Mouse (Mus musculus): ENCODE results near the gene Arhgef7.

Arhgef7 gene

DNA sequence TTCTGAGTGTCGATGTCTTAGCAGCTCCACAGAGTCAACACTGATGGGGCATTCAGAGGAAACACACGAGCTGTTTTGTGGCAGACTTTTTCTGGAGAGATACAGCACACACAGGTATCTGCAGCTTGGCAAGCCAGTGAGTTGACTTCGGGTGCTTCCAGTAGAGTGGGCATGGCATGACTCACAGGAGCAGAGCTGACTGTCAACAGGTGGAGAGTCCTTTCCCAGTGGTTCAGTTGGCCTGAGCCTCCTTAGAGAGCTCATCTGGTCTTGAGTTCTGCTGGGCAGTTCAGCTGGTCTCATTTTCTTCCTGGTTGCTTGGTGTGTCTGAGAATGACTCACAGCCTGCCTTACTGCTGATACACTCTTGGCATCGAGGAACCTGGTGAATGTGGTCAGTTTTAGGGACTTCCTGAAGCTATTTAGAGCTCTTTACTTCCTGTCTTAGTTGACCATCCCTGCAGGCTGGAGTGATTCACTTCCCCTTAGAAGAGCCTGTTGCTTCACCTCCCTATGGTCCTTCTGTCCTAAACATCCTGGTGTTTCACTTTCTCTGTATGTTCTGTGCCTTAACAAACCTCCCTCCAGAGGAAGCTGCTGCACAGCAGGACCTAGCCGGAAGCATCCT lies 39.8 kb downstream of the Arhgef7 start:
- DNase-seq (ENCODE audit: low read depth, low spot score): peak; percentile 8
- Histone ChIP-seq H3K27me3 (ENCODE audit: control insufficient read depth, insufficient read depth, low read length, poor library complexity, severe bottlenecking) (no peaks in the 10 kb centered on the region), H3K36me3 (ENCODE audit: control insufficient read depth, insufficient read depth, low read length, poor library complexity, severe bottlenecking) (peaks cover 1% of the 10 kb centered on the region)

DNA sequence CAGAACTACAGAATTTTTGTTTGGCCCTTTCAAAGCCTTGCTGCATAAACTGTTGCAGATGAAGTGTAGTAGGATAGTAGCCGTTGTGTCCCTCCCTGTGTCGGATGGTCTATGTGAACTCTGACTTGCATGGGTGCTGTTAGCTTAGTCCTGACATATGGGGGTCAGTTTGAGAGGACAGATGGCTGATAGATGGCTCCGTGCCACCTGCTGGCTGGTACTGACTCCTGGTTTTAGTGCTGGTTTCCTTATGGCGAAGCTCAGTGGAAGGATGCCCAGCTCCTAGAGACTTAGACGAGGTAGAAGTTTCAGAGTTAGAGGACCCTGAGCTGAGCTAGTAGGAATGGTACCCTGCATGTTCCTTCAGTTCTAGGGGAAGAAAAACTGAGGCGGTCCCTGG lies 42.5 kb downstream of the Arhgef7 start:
- no peaks in the 10 kb centered on the region for H3K27me3 ChIP-seq (ENCODE audit: control insufficient read depth, insufficient read depth, low read length, poor library complexity, severe bottlenecking)
- DNase-seq (ENCODE audit: low read depth, low spot score): no peak
- H3K36me3 ChIP-seq (ENCODE audit: control insufficient read depth, insufficient read depth, low read length, poor library complexity, severe bottlenecking): peaks cover 1% of the 10 kb centered on the region

DNA sequence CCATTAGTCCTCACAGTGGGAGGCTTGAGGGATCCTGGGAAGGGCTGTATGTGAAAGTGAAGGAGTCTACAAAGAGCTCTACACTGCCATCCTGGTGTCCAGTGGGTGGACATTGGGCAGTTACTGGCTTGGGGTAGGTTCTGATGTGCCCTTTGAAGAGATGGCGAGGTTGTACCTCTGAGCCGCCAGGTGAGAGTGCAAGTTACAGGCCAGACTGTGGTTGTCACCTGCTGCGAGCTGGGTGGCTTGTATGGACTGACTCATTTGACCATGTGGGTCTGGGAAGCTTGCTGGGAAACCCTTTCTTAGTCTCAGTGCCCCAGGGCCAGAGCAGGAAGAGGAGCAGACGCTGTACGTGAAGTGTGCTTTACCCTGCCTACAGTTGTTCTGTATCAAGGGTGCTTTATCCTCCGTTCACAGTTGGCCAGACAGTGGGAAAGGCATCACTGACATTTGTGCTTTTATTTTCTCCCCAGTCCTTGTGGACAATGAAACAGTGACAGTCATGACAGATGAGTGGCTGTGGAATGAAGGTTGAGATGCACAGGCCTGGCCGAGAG lies 43.1 kb downstream of the Arhgef7 start:
- no peaks in the 10 kb centered on the region for H3K27me3 ChIP-seq (ENCODE audit: control insufficient read depth, insufficient read depth, low read length, poor library complexity, severe bottlenecking)
- no peak for DNase-seq (ENCODE audit: low read depth, low spot score)
- H3K36me3 ChIP-seq (ENCODE audit: control insufficient read depth, insufficient read depth, low read length, poor library complexity, severe bottlenecking): peaks cover 1% of the 10 kb centered on the region

DNA sequence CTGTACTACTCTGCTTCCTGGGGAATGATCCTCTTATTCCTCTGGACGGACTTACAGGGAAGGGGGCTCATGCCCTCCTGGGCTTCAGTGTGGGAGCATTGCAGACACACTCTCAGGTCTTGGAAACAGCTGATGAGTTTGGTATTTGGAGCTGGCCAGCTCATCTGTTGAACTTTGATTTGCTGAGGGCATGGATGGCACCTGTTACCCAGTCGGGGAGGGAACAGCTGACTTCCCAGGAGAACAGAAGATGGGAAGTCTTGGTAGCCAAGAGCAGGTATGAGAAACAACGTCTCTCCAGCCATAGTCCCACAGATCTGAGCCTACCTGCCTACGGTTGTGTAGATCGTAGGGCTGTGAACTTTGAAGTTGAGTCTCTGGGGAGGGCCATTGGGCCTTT lies 44.1 kb downstream of the Arhgef7 start:
- H3K36me3 ChIP-seq (ENCODE audit: control insufficient read depth, insufficient read depth, low read length, poor library complexity, severe bottlenecking): peaks cover 1% of the 10 kb centered on the region

DNA sequence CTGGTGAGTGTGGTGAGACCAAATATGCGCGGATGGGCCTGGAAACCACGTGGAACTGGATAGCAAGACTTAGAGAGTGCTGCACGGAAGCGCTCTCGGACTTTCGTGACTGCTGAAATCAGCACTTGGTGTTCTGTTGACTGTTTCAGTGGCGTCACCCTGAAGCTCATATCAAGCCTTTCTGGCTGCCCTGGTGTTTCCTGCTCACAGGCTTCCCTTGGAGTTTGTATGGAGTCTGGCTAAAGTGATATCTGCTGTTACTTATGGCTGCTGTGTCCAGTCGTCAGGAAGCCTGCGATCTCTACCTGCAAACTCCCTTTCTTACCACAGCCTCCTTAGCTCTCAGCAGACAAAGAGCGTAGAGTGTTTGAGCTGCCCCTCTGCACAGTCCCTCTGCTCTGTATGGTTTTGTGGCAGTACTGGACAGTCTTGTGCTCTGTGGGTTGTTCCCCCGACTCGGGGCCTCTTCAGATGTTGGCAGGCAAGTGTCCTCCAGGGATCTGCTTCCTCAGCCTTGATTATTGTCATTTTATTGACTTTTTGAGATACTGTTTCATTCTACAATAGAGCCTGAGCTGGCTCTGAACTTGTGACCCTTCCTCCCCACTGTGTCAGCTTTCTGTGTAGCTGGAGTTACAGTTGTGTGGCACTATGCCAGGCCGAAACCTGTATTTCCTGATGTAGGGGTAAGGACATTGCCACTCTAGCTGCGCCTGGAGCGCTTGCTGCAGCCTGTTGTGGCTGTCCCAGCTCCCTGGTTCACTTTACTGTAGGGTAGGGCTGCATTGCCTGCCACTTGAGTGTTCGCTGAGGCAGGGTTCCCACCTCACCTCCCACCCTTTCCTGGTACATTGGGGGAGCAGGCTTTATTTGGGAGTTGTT lies 46.9 kb downstream of the Arhgef7 start:
- no peaks in the 10 kb centered on the region for H3K27me3 ChIP-seq (ENCODE audit: control insufficient read depth, insufficient read depth, low read length, poor library complexity, severe bottlenecking)
- DNase-seq (ENCODE audit: low read depth, low spot score): no peak

More for the DNA sequence above, 44.1 kb downstream of the Arhgef7 start:
- DNase-seq (ENCODE audit: low read depth, low spot score): no peak
- no peaks in the 10 kb centered on the region for H3K27me3 ChIP-seq (ENCODE audit: control insufficient read depth, insufficient read depth, low read length, poor library complexity, severe bottlenecking)

DNA sequence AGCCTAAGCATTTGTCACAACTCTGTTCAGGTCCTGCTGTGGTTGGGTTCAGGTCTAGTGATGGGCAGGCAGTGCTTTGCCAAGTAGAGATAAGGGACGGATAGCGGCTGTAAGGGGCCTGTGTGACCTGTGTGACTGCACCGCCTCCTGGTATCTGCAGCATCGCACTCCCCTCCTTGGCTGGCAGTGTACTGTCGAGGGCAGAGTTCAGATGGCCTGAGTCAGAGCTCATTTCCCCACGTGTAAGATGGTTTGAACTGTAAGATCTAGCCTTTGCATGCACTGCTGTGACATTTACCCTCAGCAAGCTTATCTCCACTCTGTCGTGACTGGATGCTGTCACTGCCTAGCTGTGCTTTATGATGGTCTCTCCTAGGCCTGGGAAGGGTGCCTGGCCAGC lies 48.4 kb downstream of the Arhgef7 start:
- DNase-seq (ENCODE audit: low read depth, low spot score): no peak
- Histone ChIP-seq H3K36me3 (ENCODE audit: control insufficient read depth, insufficient read depth, low read length, poor library complexity, severe bottlenecking) (no peaks in the 10 kb centered on the region), H3K27me3 (ENCODE audit: control insufficient read depth, insufficient read depth, low read length, poor library complexity, severe bottlenecking) (no peaks in the 10 kb centered on the region)

More for the DNA sequence above, 46.9 kb downstream of the Arhgef7 start:
- H3K36me3 ChIP-seq (ENCODE audit: control insufficient read depth, insufficient read depth, low read length, poor library complexity, severe bottlenecking): no peaks in the 10 kb centered on the region

DNA sequence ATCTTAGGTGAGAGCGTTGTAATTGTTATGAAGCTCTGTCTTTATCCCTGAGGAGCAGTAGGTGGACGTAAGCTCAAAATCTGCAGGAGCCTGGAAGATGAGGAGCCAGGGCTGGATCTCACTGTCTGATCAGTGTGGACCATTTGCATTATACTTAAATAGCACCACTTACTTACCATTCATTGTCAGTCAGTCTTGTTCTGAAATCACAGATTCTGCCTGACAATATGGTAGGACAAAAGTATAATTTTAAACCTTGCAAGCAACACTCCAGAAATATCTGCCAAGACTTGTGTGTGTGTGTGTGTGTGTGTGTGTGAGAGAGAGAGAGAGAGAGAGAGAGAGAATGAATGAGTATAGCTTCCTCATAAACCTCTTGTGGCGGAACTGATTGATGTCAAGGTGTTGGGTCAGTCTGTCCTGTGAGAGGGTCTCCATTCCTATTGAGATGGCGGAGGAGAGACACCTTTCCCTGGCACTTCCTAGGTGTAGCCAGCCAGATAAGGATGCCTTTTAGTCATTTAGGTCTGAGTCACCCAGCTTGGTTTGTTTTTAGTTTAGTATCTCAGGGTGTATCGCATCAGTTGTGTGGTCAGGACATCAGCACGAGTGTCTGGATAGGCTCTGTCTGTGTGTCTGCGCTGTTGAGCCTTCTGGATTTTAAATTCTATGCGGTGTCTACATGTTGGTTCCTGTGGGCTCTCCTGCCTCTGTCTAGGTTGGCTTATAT lies 49.1 kb downstream of the Arhgef7 start:
- no peaks in the 10 kb centered on the region for H3K36me3 ChIP-seq (ENCODE audit: control insufficient read depth, insufficient read depth, low read length, poor library complexity, severe bottlenecking)
- H3K27me3 ChIP-seq (ENCODE audit: control insufficient read depth, insufficient read depth, low read length, poor library complexity, severe bottlenecking): no peaks in the 10 kb centered on the region
- DNase-seq (ENCODE audit: low read depth, low spot score): no peak

DNA sequence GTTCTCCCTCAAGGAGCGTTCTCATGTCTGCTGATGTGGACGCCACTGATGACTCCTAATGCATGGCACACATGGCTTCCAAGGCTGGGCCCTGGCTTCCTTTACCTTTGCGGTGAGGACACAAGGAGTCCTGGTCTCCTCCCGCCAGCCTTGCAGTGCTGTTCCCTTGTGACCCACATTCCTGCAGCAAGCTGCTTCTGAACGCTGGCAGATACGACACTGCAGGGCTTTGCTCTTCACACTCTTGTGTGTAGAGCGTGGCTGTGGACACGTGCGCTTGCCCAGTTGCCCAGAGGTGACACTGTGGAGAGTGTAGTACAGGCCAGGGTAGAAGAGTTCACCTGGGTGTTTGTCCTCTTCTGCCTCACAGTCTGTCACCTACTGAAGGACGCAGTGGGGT lies 49.7 kb downstream of the Arhgef7 start:
- Histone ChIP-seq H3K36me3 (ENCODE audit: control insufficient read depth, insufficient read depth, low read length, poor library complexity, severe bottlenecking) (no peaks in the 10 kb centered on the region), H3K27me3 (ENCODE audit: control insufficient read depth, insufficient read depth, low read length, poor library complexity, severe bottlenecking) (no peaks in the 10 kb centered on the region)
- DNase-seq (ENCODE audit: low read depth, low spot score): no peak

DNA sequence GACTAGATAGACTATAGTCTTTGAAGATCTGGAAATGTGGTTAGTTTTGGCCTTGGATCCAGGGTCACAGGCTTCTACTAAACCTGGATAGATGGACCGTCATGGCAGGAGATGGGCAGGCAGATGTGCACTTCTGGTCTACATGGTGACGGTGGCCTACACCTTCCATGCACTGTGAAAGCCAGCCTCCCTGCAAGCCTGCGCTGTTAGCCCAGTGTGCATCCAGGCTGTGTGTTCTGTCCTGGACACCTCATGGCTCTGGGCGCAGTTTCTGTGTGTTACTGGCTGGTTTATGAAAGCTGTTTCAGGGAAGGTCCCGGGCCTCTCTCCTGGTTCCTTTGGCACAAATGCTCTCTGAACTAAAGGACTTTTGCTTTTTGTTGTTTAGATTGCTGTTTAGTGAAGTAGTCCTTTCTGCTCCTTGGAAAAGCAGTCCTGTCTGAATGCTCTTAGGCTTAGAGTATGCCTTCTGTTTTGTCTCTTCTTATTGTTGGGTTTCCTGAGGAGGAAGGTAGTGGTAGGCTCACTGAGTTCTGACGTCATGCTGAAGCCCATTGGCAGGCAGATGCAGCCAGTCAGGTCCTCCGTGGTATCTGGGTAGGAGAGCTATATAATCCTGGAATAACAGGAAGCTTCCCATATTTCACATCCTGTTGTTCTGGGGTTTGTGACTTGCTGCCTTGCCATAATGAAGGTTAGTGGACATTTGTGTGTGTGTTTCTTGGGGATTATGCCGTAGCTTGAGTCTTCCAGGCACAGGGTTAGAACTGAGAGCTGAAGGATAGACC lies 51.3 kb downstream of the Arhgef7 start:
- Histone ChIP-seq H3K36me3 (ENCODE audit: control insufficient read depth, insufficient read depth, low read length, poor library complexity, severe bottlenecking) (peaks cover 1% of the 10 kb centered on the region; the same call in 1 of the 2 replicates), H3K27me3 (ENCODE audit: control insufficient read depth, insufficient read depth, low read length, poor library complexity, severe bottlenecking) (no peaks in the 10 kb centered on the region)
- no peak for DNase-seq (ENCODE audit: low read depth, low spot score)

DNA sequence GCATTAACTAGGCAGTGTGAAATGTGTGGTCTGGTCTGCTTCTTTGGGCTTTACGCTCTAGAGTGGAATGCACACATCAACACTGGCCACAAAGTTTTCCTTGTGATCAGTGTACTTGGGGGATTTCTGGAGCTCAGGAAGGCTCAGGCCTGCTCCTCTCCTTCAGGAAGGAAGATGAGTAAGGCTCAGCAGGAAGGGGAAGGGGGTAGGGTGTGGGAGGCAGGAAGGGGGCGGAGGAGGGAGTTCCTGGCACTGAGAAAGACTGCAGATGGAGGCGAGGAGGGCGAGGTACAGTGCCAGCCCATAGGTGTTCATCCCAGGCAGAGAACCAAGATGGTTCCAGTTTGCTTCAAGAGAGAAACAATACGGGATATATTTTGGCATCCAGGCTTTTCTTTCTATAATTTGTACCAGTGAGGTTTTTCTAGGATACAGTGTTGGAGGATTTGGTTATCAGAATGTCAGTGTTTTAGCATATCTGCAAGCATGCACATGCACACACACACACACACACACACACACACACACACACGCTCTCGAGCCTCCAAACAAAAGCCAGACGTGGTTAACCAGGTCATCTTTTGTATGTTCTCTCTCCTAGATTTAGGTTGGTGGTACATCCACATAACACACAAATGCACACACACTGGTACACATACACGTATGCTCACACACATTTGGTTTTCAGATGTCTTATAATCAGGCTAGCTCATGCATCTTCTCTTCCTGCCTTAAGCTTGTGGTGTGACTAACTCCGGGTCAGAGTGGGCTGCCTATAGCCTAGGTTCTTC lies 52.5 kb downstream of the Arhgef7 start:
- H3K27me3 ChIP-seq (ENCODE audit: control insufficient read depth, insufficient read depth, low read length, poor library complexity, severe bottlenecking): no peaks in the 10 kb centered on the region
- DNase-seq (ENCODE audit: low read depth, low spot score): no peak

DNA sequence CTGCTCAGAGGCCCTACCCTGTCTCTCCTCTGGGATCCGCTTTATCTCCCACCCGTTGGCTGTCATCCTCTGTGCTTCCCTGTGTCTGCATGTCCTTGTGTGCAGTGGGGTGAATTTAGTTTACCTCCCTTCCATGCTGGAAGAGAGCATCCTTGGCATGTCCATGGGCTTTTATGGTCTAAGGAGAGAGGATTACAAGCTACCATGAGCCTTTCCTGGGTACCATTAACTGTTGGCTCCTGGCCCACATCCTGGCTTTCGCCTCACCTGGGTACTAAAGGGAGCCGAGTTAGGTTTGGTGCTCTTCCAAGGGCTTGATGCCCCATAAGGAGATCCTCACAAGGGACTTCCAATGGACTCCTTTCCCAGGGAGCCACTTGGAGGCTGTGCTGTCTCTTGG lies 53.1 kb downstream of the Arhgef7 start:
- DNase-seq (ENCODE audit: low read depth, low spot score): no peak
- no peaks in the 10 kb centered on the region for H3K27me3 ChIP-seq (ENCODE audit: control insufficient read depth, insufficient read depth, low read length, poor library complexity, severe bottlenecking)
- H3K36me3 ChIP-seq (ENCODE audit: control insufficient read depth, insufficient read depth, low read length, poor library complexity, severe bottlenecking): peaks cover 1% of the 10 kb centered on the region; the same call in 1 of the 2 replicates

More for the DNA sequence above, 52.5 kb downstream of the Arhgef7 start:
- H3K36me3 ChIP-seq (ENCODE audit: control insufficient read depth, insufficient read depth, low read length, poor library complexity, severe bottlenecking): peaks cover 1% of the 10 kb centered on the region; the same call in 1 of the 2 replicates

DNA sequence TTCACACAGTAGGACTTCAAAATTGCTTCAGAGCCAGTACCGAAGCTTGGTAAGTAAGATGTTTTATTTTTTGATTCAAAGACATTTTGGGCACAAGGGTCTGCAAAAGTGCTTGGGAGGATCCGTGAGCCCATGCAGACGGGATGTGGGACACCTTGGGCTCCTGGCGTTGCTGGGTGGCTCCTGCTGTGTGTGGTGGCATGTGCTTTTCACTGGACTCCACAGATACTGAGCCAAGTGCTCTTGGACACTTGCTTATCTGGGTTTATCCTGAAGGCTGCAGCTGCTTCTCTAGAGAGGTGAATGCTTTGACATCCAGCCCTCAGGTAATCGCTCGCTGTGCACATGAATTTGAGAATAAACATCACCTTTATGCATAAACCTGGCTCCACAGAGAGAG lies 55.1 kb downstream of the Arhgef7 start:
- Histone ChIP-seq H3K27me3 (ENCODE audit: control insufficient read depth, insufficient read depth, low read length, poor library complexity, severe bottlenecking) (no peaks in the 10 kb centered on the region), H3K36me3 (ENCODE audit: control insufficient read depth, insufficient read depth, low read length, poor library complexity, severe bottlenecking) (peaks cover 3% of the 10 kb centered on the region; the same call in 1 of the 2 replicates)
- DNase-seq (ENCODE audit: low read depth, low spot score): no peak

DNA sequence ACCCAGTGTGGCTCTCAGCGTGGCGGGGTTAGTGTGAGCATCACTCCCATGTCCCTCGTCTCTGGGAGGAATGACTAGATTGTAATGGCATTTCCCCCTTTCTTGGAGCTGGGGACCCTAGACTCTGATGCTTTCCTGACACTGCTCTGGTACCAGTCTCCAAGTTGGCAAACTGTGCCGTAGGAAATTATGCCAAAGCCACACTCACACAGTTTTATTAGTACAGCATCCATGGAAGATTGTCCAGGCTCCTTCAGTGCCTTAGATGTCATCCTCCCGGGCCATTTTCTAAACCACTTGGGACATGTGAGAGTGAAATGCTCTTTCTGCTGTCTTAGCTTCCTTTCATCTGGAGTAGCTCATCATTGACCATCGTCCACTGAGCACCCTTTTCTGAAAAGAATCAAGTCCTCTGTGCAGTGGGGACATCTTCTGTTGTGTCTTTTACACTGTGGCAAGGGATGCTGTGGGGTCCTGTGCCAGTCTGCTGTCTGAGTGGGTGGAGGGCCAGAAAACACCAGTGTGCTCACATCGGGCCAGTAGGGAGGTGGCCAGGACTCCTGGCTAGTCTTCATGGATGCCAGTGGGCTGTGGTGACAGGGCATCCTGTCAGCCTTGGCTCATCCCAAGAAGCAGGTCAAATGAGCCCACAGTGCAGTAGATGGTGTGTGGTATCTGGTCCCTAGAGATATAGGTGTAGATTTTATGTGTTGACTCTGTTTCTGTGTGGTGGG lies 56.5 kb downstream of the Arhgef7 start:
- H3K36me3 ChIP-seq (ENCODE audit: control insufficient read depth, insufficient read depth, low read length, poor library complexity, severe bottlenecking): peaks cover 3% of the 10 kb centered on the region; the same call in 1 of the 2 replicates
- H3K27me3 ChIP-seq (ENCODE audit: control insufficient read depth, insufficient read depth, low read length, poor library complexity, severe bottlenecking): no peaks in the 10 kb centered on the region
- no peak for DNase-seq (ENCODE audit: low read depth, low spot score)

All from splenic B cell, adult 2 months (primary cell).